Mouse (Mus musculus): ENCODE measurements around the gene Camta1. TPM values are rescaled to one million over a fixed set of nuclear protein-coding genes. Genes with fewer than 3 reads are reported as not detected.

Camta1 gene
- total RNA-seq, 1 experiment from 2014 or later, result 7.4 TPM

- no peak for ATAC-seq (ENCODE audit: extremely low read depth, insufficient number of reproducible peaks, low FRiP score, poor library complexity, severe bottlenecking)
Observed at GRCm38 (mm10) chr4:151334951-151335742, 526.5 kb downstream of the Camta1 start.

- ATAC-seq (ENCODE audit: extremely low read depth, insufficient number of reproducible peaks, low FRiP score, poor library complexity, severe bottlenecking), result no peak
Observed at GRCm38 (mm10) chr4:151332074-151332849, 529.4 kb downstream of the Camta1 start.

- no peak for ATAC-seq (ENCODE audit: extremely low read depth, insufficient number of reproducible peaks, low FRiP score, poor library complexity, severe bottlenecking)
Observed at GRCm38 (mm10) chr4:151330983-151331382, 530.7 kb downstream of the Camta1 start.

GRCm38 (mm10) chr4:151328071-151328470 is 533.6 kb downstream of the Camta1 start:
- ATAC-seq (ENCODE audit: extremely low read depth, insufficient number of reproducible peaks, low FRiP score, poor library complexity, severe bottlenecking), result no peak

- no peak for ATAC-seq (ENCODE audit: extremely low read depth, insufficient number of reproducible peaks, low FRiP score, poor library complexity, severe bottlenecking)
Observed at GRCm38 (mm10) chr4:151326971-151327686, 534.5 kb downstream of the Camta1 start.

GRCm38 (mm10) chr4:151316428-151316827 is 545.2 kb downstream of the Camta1 start:
- ATAC-seq (ENCODE audit: extremely low read depth, insufficient number of reproducible peaks, low FRiP score, poor library complexity, severe bottlenecking), result no peak

GRCm38 (mm10) chr4:151315726-151316125 is 546.0 kb downstream of the Camta1 start:
- no peak for ATAC-seq (ENCODE audit: extremely low read depth, insufficient number of reproducible peaks, low FRiP score, poor library complexity, severe bottlenecking)

- ATAC-seq (ENCODE audit: extremely low read depth, insufficient number of reproducible peaks, low FRiP score, poor library complexity, severe bottlenecking), result no peak
Observed at GRCm38 (mm10) chr4:151310773-151311172, 550.9 kb downstream of the Camta1 start.

GRCm38 (mm10) chr4:151310056-151310685 is 551.5 kb downstream of the Camta1 start:
- ATAC-seq (ENCODE audit: extremely low read depth, insufficient number of reproducible peaks, low FRiP score, poor library complexity, severe bottlenecking), result no peak

GRCm38 (mm10) chr4:151306890-151307289 is 554.8 kb downstream of the Camta1 start:
- no peak for ATAC-seq (ENCODE audit: extremely low read depth, insufficient number of reproducible peaks, low FRiP score, poor library complexity, severe bottlenecking)

- no peak for ATAC-seq (ENCODE audit: extremely low read depth, insufficient number of reproducible peaks, low FRiP score, poor library complexity, severe bottlenecking)
Observed at GRCm38 (mm10) chr4:151306311-151306765, 555.3 kb downstream of the Camta1 start.

- ATAC-seq (ENCODE audit: extremely low read depth, insufficient number of reproducible peaks, low FRiP score, poor library complexity, severe bottlenecking), result no peak
Observed at GRCm38 (mm10) chr4:151305761-151306160, 555.9 kb downstream of the Camta1 start.

GRCm38 (mm10) chr4:151303931-151304330 is 557.7 kb downstream of the Camta1 start:
- ATAC-seq (ENCODE audit: extremely low read depth, insufficient number of reproducible peaks, low FRiP score, poor library complexity, severe bottlenecking), result no peak

GRCm38 (mm10) chr4:151303436-151303835 is 558.2 kb downstream of the Camta1 start:
- no peak for ATAC-seq (ENCODE audit: extremely low read depth, insufficient number of reproducible peaks, low FRiP score, poor library complexity, severe bottlenecking)

- no peak for ATAC-seq (ENCODE audit: extremely low read depth, insufficient number of reproducible peaks, low FRiP score, poor library complexity, severe bottlenecking)
Observed at GRCm38 (mm10) chr4:151302195-151303126, 559.2 kb downstream of the Camta1 start.

- ATAC-seq (ENCODE audit: extremely low read depth, insufficient number of reproducible peaks, low FRiP score, poor library complexity, severe bottlenecking), result no peak
Observed at GRCm38 (mm10) chr4:151301337-151301736, 560.3 kb downstream of the Camta1 start.

GRCm38 (mm10) chr4:151300706-151301105 is 561.0 kb downstream of the Camta1 start:
- no peak for ATAC-seq (ENCODE audit: extremely low read depth, insufficient number of reproducible peaks, low FRiP score, poor library complexity, severe bottlenecking)

All from neutrophil, adult 5-6 weeks (primary cell).